Mouse (Mus musculus) embryonic stem cell, embryonic (primary cell): ENCODE results near the gene BC030500.

ENCODE experiments used
- CTCF ChIA-PET, 4 experiments: fragments of 300-600 bp in 2 of 4; fragments of 350-600 bp in 2 of 4; sonication (Branson Sonifier 250); formaldehyde crosslinking; loops; one replicate each; lab custom pipeline; 2022; ENCODE audit warnings: inconsistent platforms in 2 of 4; lab: Charles Lee
- POLR2A ChIA-PET, 4 experiments: fragments of 300-600 bp in 2 of 4; fragments of 350-600 bp in 2 of 4; sonication (Branson Sonifier 250); formaldehyde crosslinking; loops; one replicate each; lab custom pipeline; 2022; ENCODE audit warnings: antibody characterized with exemption in 4 of 4, inconsistent platforms in 1 of 4; lab: Charles Lee

Gene BC030500

DNA sequence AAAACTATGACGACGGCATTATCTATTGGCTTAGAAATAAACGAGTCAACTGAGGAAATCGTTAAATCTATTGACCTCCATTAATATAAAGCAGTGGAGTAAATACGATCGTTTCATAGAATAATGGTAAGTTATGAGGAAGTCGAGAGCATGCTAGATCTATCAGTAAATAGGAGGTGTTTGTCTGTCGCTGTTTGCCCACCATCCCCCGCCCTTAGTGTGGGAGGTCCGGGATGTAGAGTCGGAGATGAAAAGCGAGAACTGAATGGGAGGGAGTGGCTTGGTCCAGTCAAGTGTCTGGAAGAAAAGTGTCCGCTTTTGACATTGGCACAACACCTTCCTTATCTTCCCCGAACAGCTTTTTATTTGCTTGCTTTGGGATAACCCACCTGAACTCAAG is at the start of gene BC030500:
TSS of gene BC030500 (plus strand) at position 79 of the 400 bp plus-strand sequence.
- ChIA-PET CTCF (no interaction called here), POLR2A (no interaction called here)

DNA sequence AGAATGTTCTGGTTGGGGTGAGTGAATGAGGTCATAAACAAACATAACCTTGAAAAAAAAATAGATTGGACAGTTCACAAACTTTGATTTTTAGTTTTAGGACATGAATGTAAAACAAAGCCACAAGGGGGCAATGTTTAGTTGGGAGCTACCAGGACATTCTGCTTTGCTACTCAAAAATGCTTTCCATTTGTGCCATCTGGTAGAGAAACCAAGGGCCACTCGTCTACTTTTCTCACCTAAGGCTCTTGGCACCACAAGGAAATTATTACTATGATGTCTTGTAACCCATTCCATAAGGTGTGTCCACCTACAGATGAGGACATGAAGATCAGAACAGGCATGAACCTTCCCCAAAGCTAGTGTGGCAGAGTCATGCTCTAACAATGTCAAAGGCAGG is 25.1 kb upstream of the BC030500 start:
- ChIA-PET POLR2A (no interaction called here), CTCF (interaction anchor here in 2 of 4 experiments (0.7 to 1.2 kb wide), 3 partner anchors 20 to 943 kb away, joined by 3 read pairs; no protein-coding TSS in a partner anchor)

DNA sequence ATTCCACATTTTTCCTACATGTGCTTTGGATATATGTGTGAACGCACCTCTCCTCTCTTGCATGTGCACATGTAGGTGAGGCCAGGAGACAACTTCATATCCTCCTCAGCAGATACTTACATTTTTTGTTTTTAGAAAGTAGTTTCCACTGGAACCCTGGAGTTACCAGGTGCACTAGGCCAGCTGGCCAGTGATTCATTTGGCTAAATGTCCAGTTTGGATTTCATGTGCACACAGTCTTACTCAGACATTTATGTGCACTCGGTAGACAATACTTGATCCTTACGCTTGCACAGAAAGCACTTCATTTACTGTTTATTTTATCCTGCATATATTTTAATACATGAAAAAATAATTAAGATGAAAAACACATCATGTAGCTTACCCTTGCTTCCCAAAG is 21.0 kb upstream of the BC030500 start:
- CTCF ChIA-PET, result no interaction called here
- POLR2A ChIA-PET, result no interaction called here

DNA sequence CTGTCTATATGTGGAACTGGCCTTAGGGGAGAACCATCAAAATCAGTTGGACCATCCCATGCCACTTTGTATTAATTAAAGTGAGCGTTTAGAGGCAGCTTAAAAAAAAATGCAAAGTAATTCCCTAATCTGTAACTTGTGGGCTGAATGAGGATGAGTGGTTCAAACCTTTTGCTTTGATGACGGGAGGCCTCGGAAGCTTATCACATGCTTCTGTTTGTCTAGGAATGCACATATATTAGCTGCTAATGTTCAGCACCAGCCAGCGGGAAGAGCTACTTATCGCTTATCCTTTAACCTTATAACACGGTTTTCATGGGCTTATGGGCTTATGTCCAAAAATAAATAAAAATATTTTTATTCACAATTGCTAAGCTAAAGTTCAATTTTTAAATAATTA is 15.6 kb upstream of the BC030500 start:
- ChIA-PET POLR2A (interaction anchor here in 1 of 4 experiments (0.7 kb wide), 1 partner anchor 30 kb away, joined by 3 read pairs; no protein-coding TSS in a partner anchor), CTCF (no interaction called here)

DNA sequence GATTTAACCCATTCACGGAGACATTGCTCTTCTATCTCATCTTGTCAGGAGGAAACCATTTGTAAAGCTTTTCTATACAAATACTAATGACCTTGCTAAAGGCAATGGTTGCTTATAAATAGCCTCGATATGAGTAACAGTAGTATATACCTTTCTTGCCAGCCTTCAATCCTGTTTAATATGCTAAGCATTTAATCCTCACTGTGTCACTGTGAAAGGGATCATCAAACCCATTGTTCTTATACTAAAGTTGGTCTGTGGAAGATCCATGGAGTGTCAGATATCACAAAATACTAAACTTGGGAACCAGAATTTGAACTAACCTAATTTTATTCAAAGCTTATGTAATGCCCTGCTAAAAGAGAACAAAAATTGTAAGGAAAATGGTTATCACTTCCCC is 7.1 kb upstream of the BC030500 start:
- ChIA-PET POLR2A (no interaction called here), CTCF (no interaction called here)

DNA sequence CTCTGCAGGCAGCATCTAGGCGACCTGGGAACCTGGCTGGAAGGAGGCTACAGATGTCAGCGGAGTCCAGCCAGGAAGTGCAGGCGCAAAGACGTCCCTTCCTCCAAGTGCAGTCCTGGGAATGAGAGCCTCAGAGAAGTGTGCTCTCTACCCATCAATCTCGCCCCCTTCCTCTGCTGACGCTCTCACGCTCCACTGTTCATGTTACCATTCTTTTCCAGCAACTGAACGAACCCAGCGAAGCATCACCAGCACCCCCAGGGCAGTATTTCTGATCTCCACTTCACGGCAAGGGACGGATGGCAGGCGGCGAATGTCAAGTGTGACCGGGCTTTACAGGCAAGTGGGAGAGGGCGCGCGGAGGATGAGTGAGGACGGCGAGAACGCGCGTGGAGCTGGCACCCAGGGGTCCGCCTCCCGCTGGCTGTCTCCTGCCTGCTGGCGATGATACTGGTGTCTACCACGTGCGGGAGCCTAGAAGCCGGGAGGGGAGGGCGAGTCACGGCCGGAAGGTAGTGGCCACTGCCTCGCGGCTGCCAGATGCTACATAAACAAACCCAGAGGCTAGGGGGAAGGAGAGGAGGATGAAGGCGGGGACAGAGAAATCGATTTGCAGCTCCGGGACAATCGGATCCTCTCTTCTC is 763 bp downstream of the BC030500 start, which contains the start of gene Galntl6:
TSS of gene Galntl6 (minus strand) at position 445 of the 644 bp plus-strand sequence.
- ChIA-PET CTCF (no interaction called here), POLR2A (interaction anchor here in 1 of 4 experiments (0.6 kb wide), 1 partner anchor 1405 kb away, joined by 3 read pairs; no protein-coding TSS in a partner anchor)

DNA sequence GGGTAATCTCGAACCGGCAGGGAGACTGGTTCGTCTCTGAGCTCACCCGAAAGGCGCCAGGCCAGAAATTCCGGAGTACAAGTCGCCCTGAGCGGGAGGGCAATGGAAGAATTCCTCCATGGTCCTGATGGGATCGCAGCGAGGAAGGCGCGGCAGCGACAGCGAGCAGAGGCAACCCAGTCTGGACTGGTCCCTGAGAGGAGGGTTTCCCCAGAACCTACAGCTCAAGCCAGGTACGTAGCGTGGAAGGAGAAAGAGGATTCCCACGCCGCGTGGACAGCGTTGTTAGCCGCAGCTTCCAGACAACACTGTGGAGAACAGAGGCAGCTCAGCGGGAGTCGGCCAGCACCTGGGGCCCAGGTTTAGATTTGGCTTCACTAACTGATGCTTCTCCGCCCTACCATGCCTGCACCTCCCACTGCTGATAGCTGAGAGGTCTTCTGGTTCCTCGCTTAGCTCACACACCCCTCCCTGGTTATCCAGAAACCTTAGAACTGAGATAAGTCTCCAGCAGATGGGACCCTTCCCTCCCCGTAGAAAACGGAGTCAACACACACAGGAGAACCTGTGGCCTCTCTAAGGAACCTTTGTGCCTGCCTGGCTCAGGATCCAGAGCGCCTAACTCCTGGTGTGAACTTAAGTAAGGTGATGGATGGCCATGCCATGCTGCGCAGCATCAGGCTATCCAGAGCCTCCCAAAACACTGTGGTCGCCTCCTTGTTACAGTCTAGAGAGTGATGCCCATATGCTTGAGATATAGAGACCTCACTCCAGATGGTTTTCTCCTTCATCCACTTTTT is 1.5 kb downstream of the BC030500 start:
- ChIA-PET POLR2A (interaction anchor here in 1 of 4 experiments (0.6 kb wide), 1 partner anchor 1406 kb away, joined by 3 read pairs; no protein-coding TSS in a partner anchor), CTCF (interaction anchor here in 1 of 4 experiments (0.6 kb wide), 1 partner anchor 1372 kb away, joined by 3 read pairs; no protein-coding TSS in a partner anchor)

DNA sequence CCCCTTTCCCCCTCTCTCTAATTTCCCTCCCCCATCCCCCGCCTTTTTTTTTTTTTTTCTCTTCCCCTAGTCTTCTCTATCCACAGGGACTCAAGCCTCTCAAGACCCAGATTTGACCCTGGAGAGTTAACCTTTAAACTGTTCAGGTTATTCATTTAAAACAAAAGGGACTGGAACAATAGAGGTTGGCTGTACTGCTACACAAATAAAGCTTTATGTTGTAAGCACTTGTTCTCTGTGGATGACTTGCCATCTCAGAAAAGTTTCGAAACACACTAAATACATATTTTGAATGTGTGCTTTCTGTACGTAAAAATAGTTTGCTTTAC is 2.0 kb downstream of the BC030500 start:
- ChIA-PET POLR2A (no interaction called here), CTCF (interaction anchor here in 1 of 4 experiments (0.6 kb wide), 1 partner anchor 1373 kb away, joined by 3 read pairs; no protein-coding TSS in a partner anchor)

DNA sequence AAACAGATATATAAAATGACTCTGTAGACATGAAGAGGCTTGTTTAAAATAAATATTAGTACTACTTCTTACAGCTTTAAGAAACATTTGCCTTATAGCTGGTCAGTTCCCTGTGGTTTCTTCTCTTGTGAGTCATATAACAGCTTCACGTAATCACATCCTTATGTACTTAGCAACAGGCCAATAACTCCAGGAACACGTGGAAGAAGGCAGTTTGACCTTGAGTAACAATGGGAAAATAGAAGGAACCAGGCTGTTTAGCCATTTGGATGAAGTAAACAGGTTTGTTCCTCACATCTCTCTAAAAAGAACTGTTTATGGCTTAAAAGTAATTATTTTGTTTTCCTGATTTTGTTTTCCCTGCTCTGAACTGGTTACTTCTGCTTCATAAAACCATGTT is 3.6 kb downstream of the BC030500 start:
- CTCF ChIA-PET, result no interaction called here
- POLR2A ChIA-PET, result no interaction called here

DNA sequence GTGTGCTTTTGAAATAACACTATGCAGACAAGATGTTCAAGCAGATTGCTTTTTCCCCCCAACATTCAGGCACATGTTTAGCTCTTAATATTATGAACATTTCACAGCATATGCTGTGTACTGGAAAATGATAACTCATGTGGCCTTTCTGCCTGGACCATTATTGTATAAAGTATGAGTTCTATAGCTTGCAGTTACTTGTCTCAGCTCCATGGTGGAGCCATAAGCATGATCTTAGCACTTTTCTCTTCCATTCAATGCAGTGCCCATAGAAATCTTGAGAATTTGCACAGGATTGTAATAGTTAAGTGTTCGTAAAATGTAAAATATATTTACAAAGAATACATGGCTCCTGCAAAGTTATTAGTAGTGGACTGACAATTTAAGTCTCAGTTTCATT is 19.5 kb downstream of the BC030500 start:
- ChIA-PET CTCF (no interaction called here), POLR2A (no interaction called here)

DNA sequence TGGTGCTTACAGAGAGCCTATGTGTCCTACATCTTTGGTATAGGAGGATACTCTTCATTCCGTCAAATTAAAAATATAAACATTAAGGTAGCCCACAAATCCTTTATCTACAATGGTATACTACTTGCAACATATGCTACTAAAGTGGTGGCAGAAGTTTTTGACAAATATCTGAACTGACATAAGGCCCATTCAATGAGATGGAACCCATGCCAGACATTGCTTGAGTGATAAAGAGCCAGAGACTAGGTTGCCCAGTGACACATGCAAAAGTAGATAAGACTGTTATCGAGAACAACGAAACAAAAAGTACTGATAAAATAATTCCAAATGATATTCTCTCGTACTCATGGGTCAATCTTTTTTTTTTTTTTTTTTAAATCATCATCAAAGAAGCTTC is 32.2 kb downstream of the BC030500 start:
- CTCF ChIA-PET, result no interaction called here

DNA sequence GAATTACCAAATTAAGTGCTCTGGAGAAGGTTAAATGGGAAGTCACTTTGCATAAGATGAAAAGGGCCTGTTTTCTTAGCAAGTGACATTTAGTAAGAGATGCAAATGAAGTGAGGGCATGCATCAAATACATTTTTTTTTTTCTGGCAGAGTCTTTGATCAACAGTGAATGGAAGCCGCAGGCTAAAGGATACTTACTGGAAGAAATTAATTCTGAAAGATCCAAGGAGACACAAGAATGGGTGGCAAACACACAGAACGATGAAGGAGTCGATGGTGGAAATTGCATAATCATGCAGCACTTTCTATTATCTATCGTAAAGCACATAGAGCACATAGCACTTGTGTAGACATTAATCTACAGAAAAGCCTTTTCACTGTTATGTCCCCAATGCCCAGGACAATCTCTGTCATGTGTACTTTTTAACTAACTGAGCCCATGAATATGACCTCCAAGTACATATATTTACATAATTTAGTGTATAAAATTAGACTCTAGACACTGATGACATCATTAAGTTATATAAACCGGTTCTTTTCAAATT is 45.7 kb downstream of the BC030500 start:
- POLR2A ChIA-PET, result no interaction called here
- CTCF ChIA-PET, result no interaction called here

More for the DNA sequence above, 32.2 kb downstream of the BC030500 start:
- POLR2A ChIA-PET, result no interaction called here
